Mouse (Mus musculus): ENCODE measurements around the gene Fam120c.

GRCm38 (mm10) chrX:151513694-151514093 is 169.7 kb downstream of the Fam120c start:
- no peak for TF ChIP-seq MYOD1 (IDR thresholded peaks at IDR 0.05; ENCODE audit: control insufficient read depth, insufficient read length, low read depth)
- no peak for TF ChIP-seq CTCF (IDR thresholded peaks at IDR 0.05; ENCODE audit: control insufficient read depth, insufficient read depth, insufficient read length)
- no peak for TF ChIP-seq CEBPB (IDR thresholded peaks at IDR 0.05; ENCODE audit: low read depth)
- TF ChIP-seq USF1 (IDR thresholded peaks at IDR 0.05; ENCODE audit: low read depth) = no peak
- no peak for TF ChIP-seq FOSL1 (IDR thresholded peaks at IDR 0.05; ENCODE audit: insufficient read depth, low read length, poor library complexity, severe bottlenecking)
- no peak for TF ChIP-seq MAX (IDR thresholded peaks at IDR 0.05)
- no peak for TF ChIP-seq MYOG (IDR thresholded peaks at IDR 0.05; ENCODE audit: control insufficient read depth, extremely low read depth, insufficient read length)

Data from C2C12 (cell line).